Mouse (Mus musculus) MEL (cell line): ENCODE measurements at regions not wholly inside any gene's neighbourhood (a gene's known extent, or its start where the extent isn't known, plus 50 kb on each side); places are given as distances from the start of the nearest gene placed in this dataset.

Experiments
- DNase-seq: peaks from one replicate; pipeline ENCODE4 v3.0.0; 2011; ENCODE audit warnings: low read depth, low spot score
- H3K27ac ChIP-seq: 2 replicates; pipeline ENCODE4 v1.5.1; 2012; ENCODE audit warnings: low read depth, mild to moderate bottlenecking, control low read depth, low read length, moderate library complexity; ENCODE audit not compliant: control insufficient read depth
- H3K27me3 ChIP-seq, 2 experiments: fragments of 150-350 bp in 1 of 2; sonication (generic) in 1 of 2; 2 replicates each; pipeline ENCODE4 v1.6.1; 2012; ENCODE audit warnings: low read length in 2 of 2, mild to moderate bottlenecking in 2 of 2, improper control_type of control experiment in 1 of 2, moderate library complexity in 1 of 2; ENCODE audit not compliant: insufficient read depth in 2 of 2, control insufficient read depth in 1 of 2
- H3K36me3 ChIP-seq, 2 experiments: 2 replicates each; pipeline ENCODE4 v1.6.1; 2012 to 2014; ENCODE audit warnings: low read length in 2 of 2, improper control_type of control experiment in 1 of 2, inconsistent platforms in 1 of 2, mild to moderate bottlenecking in 1 of 2; ENCODE audit not compliant: insufficient read depth in 2 of 2, control insufficient read depth in 1 of 2
- H3K4me1 ChIP-seq, 2 experiments: fragments of 150-350 bp in 1 of 2; sonication (generic) in 1 of 2; 2 replicates each; pipeline ENCODE4 v1.6.1; 2012; ENCODE audit warnings: low read length in 2 of 2, improper control_type of control experiment in 1 of 2, mild to moderate bottlenecking in 1 of 2; ENCODE audit not compliant: insufficient read depth in 2 of 2, control insufficient read depth in 1 of 2
- H3K4me3 ChIP-seq, 2 experiments: fragments of 150-350 bp in 1 of 2; sonication (generic) in 1 of 2; 2 replicates each; pipeline ENCODE4 v1.5.1; 2012; ENCODE audit warnings: low read depth in 2 of 2, low read length in 2 of 2, mild to moderate bottlenecking in 2 of 2, moderate library complexity in 2 of 2, control low read depth in 1 of 2, improper control_type of control experiment in 1 of 2; ENCODE audit not compliant: control insufficient read depth in 1 of 2, insufficient read depth in 1 of 2
- H3K79me2 ChIP-seq: 2 replicates; pipeline ENCODE4 v1.6.1; 2012; ENCODE audit warnings: mild to moderate bottlenecking, low read length, moderate library complexity; ENCODE audit not compliant: control insufficient read depth, poor library complexity, insufficient read depth
- H3K9ac ChIP-seq: 2 replicates; pipeline ENCODE4 v1.6.1; 2012; ENCODE audit warnings: low read depth, mild to moderate bottlenecking, control low read depth, low read length, moderate library complexity; ENCODE audit not compliant: control insufficient read depth, poor library complexity, severe bottlenecking
- H3K9me3 ChIP-seq: fragments of 150-350 bp; sonication (generic); replicated peaks from 2 replicates; pipeline ENCODE4 v1.6.1; 2012; ENCODE audit warnings: mild to moderate bottlenecking, low read length, improper control_type of control experiment, moderate library complexity; ENCODE audit not compliant: insufficient read depth
- CHD1 ChIP-seq: IDR thresholded peaks from 2 replicates; pipeline ENCODE4 v1.6.1; 2012; ENCODE audit warnings: low read depth, mild to moderate bottlenecking, inconsistent platforms, low read length, improper control_type of control experiment
- CHD2 ChIP-seq: IDR thresholded peaks from 2 replicates; pipeline ENCODE4 v1.6.1; 2011; ENCODE audit warnings: low read length, improper control_type of control experiment
- E2F4 ChIP-seq: IDR thresholded peaks from 2 replicates; pipeline ENCODE4 v1.6.1; 2011; ENCODE audit warnings: low read depth, low read length, improper control_type of control experiment, borderline replicate concordance
- ETS1 ChIP-seq: IDR thresholded peaks from 2 replicates; pipeline ENCODE4 v1.6.1; 2012; ENCODE audit warnings: low read depth, mild to moderate bottlenecking, inconsistent platforms, low read length, improper control_type of control experiment, moderate library complexity
- GABPA ChIP-seq: IDR thresholded peaks from 2 replicates; pipeline ENCODE4 v1.6.1; 2012; ENCODE audit warnings: low read depth, mild to moderate bottlenecking, inconsistent platforms, low read length, improper control_type of control experiment, moderate library complexity
- HCFC1 ChIP-seq: IDR thresholded peaks from 2 replicates; pipeline ENCODE4 v1.6.1; 2012; ENCODE audit warnings: low read depth, mild to moderate bottlenecking, inconsistent platforms, low read length, improper control_type of control experiment, moderate library complexity
- JUND ChIP-seq: IDR thresholded peaks from 2 replicates; pipeline ENCODE4 v1.6.1; 2011; ENCODE audit warnings: low read depth, mild to moderate bottlenecking, improper control_type of control experiment, low read length
- KAT2A ChIP-seq: conservative IDR thresholded peaks from 2 replicates; pipeline ENCODE4 v1.6.1; 2012; ENCODE audit warnings: low read depth, low read length, improper control_type of control experiment, inconsistent platforms
- MAFK ChIP-seq: IDR thresholded peaks from 2 replicates; pipeline ENCODE4 v1.6.1; 2011; ENCODE audit warnings: low read depth, mild to moderate bottlenecking, low read length, improper control_type of control experiment, borderline replicate concordance
- MEF2A ChIP-seq: IDR thresholded peaks from 2 replicates; pipeline ENCODE4 v1.6.1; 2014; ENCODE audit warnings: low read depth, mild to moderate bottlenecking, inconsistent platforms, low read length, improper control_type of control experiment; ENCODE audit not compliant: poor library complexity, insufficient replicate concordance, severe bottlenecking; ENCODE audit errors: extremely low read depth
- MXI1 ChIP-seq: IDR thresholded peaks from 2 replicates; pipeline ENCODE4 v1.6.1; 2011; ENCODE audit warnings: mild to moderate bottlenecking, low read depth, low read length, improper control_type of control experiment
- MYB ChIP-seq: IDR thresholded peaks from 2 replicates; pipeline ENCODE4 v1.6.1; 2011; ENCODE audit warnings: mild to moderate bottlenecking, low read depth, low read length, improper control_type of control experiment
- NRF1 ChIP-seq: IDR thresholded peaks from 2 replicates; pipeline ENCODE4 v1.6.1; 2014; ENCODE audit warnings: low read depth, mild to moderate bottlenecking, inconsistent platforms, low read length, improper control_type of control experiment, moderate library complexity; ENCODE audit not compliant: poor library complexity, insufficient read depth, severe bottlenecking
- RAD21 ChIP-seq: IDR thresholded peaks from 2 replicates; pipeline ENCODE4 v1.6.1; 2011; ENCODE audit warnings: mild to moderate bottlenecking, low read depth, low read length, improper control_type of control experiment
- SIN3A ChIP-seq: IDR thresholded peaks from 2 replicates; pipeline ENCODE4 v1.6.1; 2012; ENCODE audit warnings: low read length, improper control_type of control experiment, inconsistent platforms
- TAL1 ChIP-seq: IDR thresholded peaks from 2 replicates; pipeline ENCODE4 v1.6.1; 2012; ENCODE audit warnings: mild to moderate bottlenecking, inconsistent platforms, low read length, moderate library complexity, mixed read lengths
- TBP ChIP-seq: IDR thresholded peaks from 2 replicates; pipeline ENCODE4 v1.8.0; 2011; ENCODE audit warnings: low read depth, low read length, improper control_type of control experiment
- UBTF ChIP-seq: IDR thresholded peaks from 2 replicates; pipeline ENCODE4 v1.6.1; 2012; ENCODE audit warnings: low read depth, mild to moderate bottlenecking, inconsistent platforms, low read length, improper control_type of control experiment, moderate library complexity, borderline replicate concordance; ENCODE audit not compliant: insufficient read depth
- USF1 ChIP-seq: IDR thresholded peaks from 2 replicates; pipeline ENCODE4 v1.6.1; 2014; ENCODE audit warnings: low read depth, mild to moderate bottlenecking, inconsistent platforms, low read length, improper control_type of control experiment, moderate library complexity
- ZKSCAN1 ChIP-seq: IDR thresholded peaks from 2 replicates; pipeline ENCODE4 v1.6.1; 2012; ENCODE audit warnings: low read depth, mild to moderate bottlenecking, inconsistent platforms, low read length, improper control_type of control experiment, moderate library complexity
- ZNF384 ChIP-seq: IDR thresholded peaks from 2 replicates; pipeline ENCODE4 v1.6.1; 2012; ENCODE audit warnings: low read depth, mild to moderate bottlenecking, inconsistent platforms, low read length, improper control_type of control experiment

DNA sequence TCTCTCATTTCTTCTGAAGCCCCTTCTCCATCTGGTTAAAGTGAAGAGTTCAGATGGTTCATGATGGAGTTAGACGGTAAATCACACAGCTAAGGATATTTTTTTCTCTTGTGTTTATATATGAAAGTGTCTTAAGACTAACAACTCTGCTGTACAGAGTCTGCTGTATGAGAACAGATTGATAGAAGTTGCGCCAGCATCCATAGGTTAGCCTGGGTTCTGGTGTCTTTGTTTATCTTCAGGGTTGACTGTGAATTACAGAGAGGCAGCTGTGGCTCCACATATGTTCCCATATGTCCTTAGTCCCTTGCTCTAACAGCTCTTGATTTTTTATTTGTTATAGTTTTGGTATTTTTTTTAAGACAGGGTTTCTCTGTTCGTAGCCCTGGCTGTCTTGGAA is 334.9 kb upstream of the Api5 start:
- Histone ChIP-seq H3K9ac (no peak overlapping the region), H3K27me3 (no peaks in the 10 kb centered on the region)
- TF ChIP-seq CHD2 = no peak
- no peak for TF ChIP-seq NRF1
- TF ChIP-seq MAFK = no peak
- TF ChIP-seq USF1 = no peak
- no peak for TF ChIP-seq JUND
- no peak for TF ChIP-seq SIN3A
- no peak for TF ChIP-seq HCFC1
- TF ChIP-seq MXI1 = no peak
- TF ChIP-seq UBTF = no peak
- no peak for TF ChIP-seq E2F4
- TF ChIP-seq GABPA = no peak
- TF ChIP-seq CHD1 = no peak
- TF ChIP-seq RAD21 = no peak
- no peak for TF ChIP-seq ZKSCAN1
- no peak for TF ChIP-seq ZNF384
- no peak for TF ChIP-seq MYB
- no peak for TF ChIP-seq KAT2A
- no peak for TF ChIP-seq MEF2A
- TF ChIP-seq, all 39 proteins: peak for 0
- Histone ChIP-seq H3K79me2 (no peaks in the 10 kb centered on the region), H3K4me3 (no peak overlapping the region), H3K4me1 (no peaks in the 10 kb centered on the region), H3K9me3 (no peaks in the 10 kb centered on the region), H3K36me3 (no peaks in the 10 kb centered on the region), H3K27ac (no peak overlapping the region)
- no peak for DNase-seq

DNA sequence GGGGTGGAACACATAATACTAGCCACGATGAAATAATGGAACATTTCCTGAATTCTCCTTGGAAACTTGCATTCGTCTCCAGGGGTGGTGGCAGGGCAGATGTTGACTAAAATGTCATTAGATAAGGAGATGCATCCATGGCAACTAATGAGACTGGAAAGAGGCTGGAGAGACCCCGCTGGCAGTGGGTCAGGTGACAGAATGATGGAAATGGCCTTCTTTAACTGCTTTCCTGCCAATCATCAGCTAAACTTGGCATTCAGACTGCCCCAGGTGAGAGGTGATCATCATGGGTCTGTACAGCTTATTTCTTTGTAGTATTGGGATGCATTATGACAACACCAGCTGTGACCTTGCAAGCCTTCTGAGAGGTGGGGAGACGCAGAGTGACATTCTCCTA is 334.3 kb upstream of the Api5 start:
- Histone ChIP-seq H3K9me3 (no peaks in the 10 kb centered on the region), H3K4me3 (no peak overlapping the region), H3K27ac (no peak overlapping the region), H3K9ac (no peak overlapping the region), H3K79me2 (no peaks in the 10 kb centered on the region), H3K36me3 (no peaks in the 10 kb centered on the region), H3K27me3 (no peaks in the 10 kb centered on the region), H3K4me1 (no peaks in the 10 kb centered on the region)
- TF ChIP-seq ZNF384 = no peak
- no peak for TF ChIP-seq ETS1
- TF ChIP-seq TAL1 = no peak
- TF ChIP-seq MEF2A = no peak
- TF ChIP-seq TBP = no peak
- no peak for TF ChIP-seq JUND
- no peak for DNase-seq
